Mouse (Mus musculus) mouse trophoblast stem cell (cell line): ENCODE results near the gene Ewsr1.

Experiments
- in situ Hi-C, 2 experiments: fragments of 300-500 bp; cut with MseI, MboI; formaldehyde crosslinking; loops; 2 replicates in 1 of 2; 3 replicates in 1 of 2; pipeline ENCODE4 v1.15.1; 2025

Gene Ewsr1

GRCm38 (mm10) chr11:5058783-5059182, 40.3 kb downstream of the Ewsr1 start:
- in situ Hi-C loops, result no loop called here

- in situ Hi-C loops, result no loop called here
These were observed 41.0 kb downstream of the Ewsr1 start, which contains the start of gene Rasl10a for GRCm38 (mm10) chr11:5057856-5058641. Gene Rasl10a, plus strand, starts transcription at chr11:5058128.

GRCm38 (mm10) chr11:5057541-5057855, 41.6 kb downstream of the Ewsr1 start:
- in situ Hi-C loops, result no loop called here

GRCm38 (mm10) chr11:5057064-5057463, 42.0 kb downstream of the Ewsr1 start:
- in situ Hi-C loops, result no loop called here

GRCm38 (mm10) chr11:5055945-5056938, 42.8 kb downstream of the Ewsr1 start:
- in situ Hi-C loops, result no loop called here

- in situ Hi-C loops, result no loop called here
These were observed 44.2 kb downstream of the Ewsr1 start for GRCm38 (mm10) chr11:5054874-5055273.

- in situ Hi-C loops, result no loop called here
These were observed 44.9 kb downstream of the Ewsr1 start for GRCm38 (mm10) chr11:5054151-5054550.

GRCm38 (mm10) chr11:5052200-5052854, 46.7 kb downstream of the Ewsr1 start:
- in situ Hi-C loops, result no loop called here

- in situ Hi-C loops, result no loop called here
These were observed 47.4 kb downstream of the Ewsr1 start for GRCm38 (mm10) chr11:5051629-5052028.

- in situ Hi-C loops, result no loop called here
These were observed 52.6 kb downstream of the Ewsr1 start for GRCm38 (mm10) chr11:5046321-5046926.

GRCm38 (mm10) chr11:5042645-5043381, 56.3 kb downstream of the Ewsr1 start:
- in situ Hi-C loops, result no loop called here

GRCm38 (mm10) chr11:5041144-5041780, 57.8 kb downstream of the Ewsr1 start:
- in situ Hi-C loops, result no loop called here

GRCm38 (mm10) chr11:5040585-5040984, 58.5 kb downstream of the Ewsr1 start:
- in situ Hi-C loops, result no loop called here

GRCm38 (mm10) chr11:5037146-5037854, 61.8 kb downstream of the Ewsr1 start:
- in situ Hi-C loops, result no loop called here

GRCm38 (mm10) chr11:5035421-5035820, 63.6 kb downstream of the Ewsr1 start:
- in situ Hi-C loops, result no loop called here

- in situ Hi-C loops, result no loop called here
These were observed 65.9 kb downstream of the Ewsr1 start for GRCm38 (mm10) chr11:5033136-5033535.

GRCm38 (mm10) chr11:5032706-5033105, 66.4 kb downstream of the Ewsr1 start:
- in situ Hi-C loops, result no loop called here

GRCm38 (mm10) chr11:5028228-5028627, 70.8 kb downstream of the Ewsr1 start:
- in situ Hi-C loops, result no loop called here

- in situ Hi-C loops, result no loop called here
These were observed 74.0 kb downstream of the Ewsr1 start for GRCm38 (mm10) chr11:5025108-5025507.
